Mouse (Mus musculus): ENCODE measurements around the gene Pakap.

DNA sequence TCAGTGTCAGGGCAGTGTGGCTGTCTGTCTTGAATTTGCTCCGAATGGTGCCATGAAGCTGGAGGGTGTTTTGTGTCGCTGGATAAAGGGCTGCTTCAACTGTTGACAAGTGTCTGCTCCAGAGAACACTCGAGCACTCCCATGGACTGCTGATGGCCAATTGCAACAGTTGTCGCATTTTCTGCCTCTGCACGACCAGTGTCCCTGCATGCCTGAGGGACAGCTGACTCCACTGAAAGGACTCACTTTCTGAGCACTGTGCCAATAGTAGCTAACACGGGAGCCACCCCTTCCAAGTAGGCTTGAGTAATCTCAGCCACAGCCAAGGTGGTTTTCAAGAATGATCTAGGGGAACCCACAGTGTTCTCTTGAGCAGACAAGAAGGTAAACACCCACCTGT lies 1.7 kb downstream of the Pakap start:
- no peak for TF ChIP-seq POLR2A (IDR thresholded peaks at IDR 0.05; ENCODE audit: borderline replicate concordance, low read depth, low read length)
- TF ChIP-seq CTCF (IDR thresholded peaks at IDR 0.05; ENCODE audit: low read depth, low read length), result no peak

All from bone marrow macrophage, adult 2 months (primary cell).